Mouse (Mus musculus) macrophage (primary cell): Measurements from ENCODE around the gene Fdx1l. TPM values are rescaled to one million over a fixed set of nuclear protein-coding genes. Genes with fewer than 3 reads are reported as not detected.
A peak's percentile ranks its signal among the peaks of the same experiment; 100 is the strongest.

Source experiments
- H3K27ac ChIP-seq: fragments of 350-480 bp; formaldehyde crosslinking; 2 replicates; pipeline ENCODE4 v1.9.0; 2021
- H3K36me3 ChIP-seq: fragments of 350-480 bp; formaldehyde crosslinking; 2 replicates; pipeline ENCODE4 v1.9.0; 2021; ENCODE audit errors: inconsistent target
- H3K4me3 ChIP-seq: fragments of 350-480 bp; formaldehyde crosslinking; 2 replicates; pipeline ENCODE4 v1.9.0; 2021; ENCODE audit errors: inconsistent target
- H3K79me2 ChIP-seq: fragments of 350-480 bp; formaldehyde crosslinking; 2 replicates; pipeline ENCODE4 v1.9.0; 2021; ENCODE audit errors: inconsistent target
- WGBS: methylation state at CpG from one replicate; pipeline ENCODE4 v1.1.7; 2026; ENCODE audit warnings: inconsistent platforms; ENCODE audit not compliant: missing documents; 5-methylcytosine and 5-hydroxymethylcytosine counted together
- polyA plus RNA-seq: library from polyadenylated mRNA; stranded (reverse); fragments of 250-400 nt; gene quantifications from 3 replicates; pipeline ENCODE4 v1.2.4, GENCODE M21; 2018; ENCODE audit warnings: inconsistent platforms
- total RNA-seq, 78 experiments: library from RNA; depleted of rRNA; stranded (reverse); fragments of 250-400 nt; gene quantifications; 1 replicate in 9 of 78; 2 replicates in 24 of 78; 3 replicates in 43 of 78; 4 replicates in 2 of 78; pipeline ENCODE4 v1.2.4; 2018; ENCODE audit warnings: inconsistent platforms in 56 of 78

Fdx1l gene
- total RNA-seq (2018; cell fraction: chromatin; rRNA removed), result 10 to 100 TPM in 25 of 26 experiments, 1 to 10 TPM in 1; 9.8 to 76.5 (median 25.1) TPM
- total RNA-seq (2018; cell fraction: cytosol; rRNA removed), result 10 to 100 TPM; 25.8 to 54.0 (median 42.0) TPM
- total RNA-seq (2018; cell fraction: nucleus; rRNA removed), result 10 to 100 TPM; 19.0 to 53.9 (median 31.2) TPM
- 22.6 to 65.1 TPM (median 36.6 TPM) in 3 replicates for polyA plus RNA-seq

DNA sequence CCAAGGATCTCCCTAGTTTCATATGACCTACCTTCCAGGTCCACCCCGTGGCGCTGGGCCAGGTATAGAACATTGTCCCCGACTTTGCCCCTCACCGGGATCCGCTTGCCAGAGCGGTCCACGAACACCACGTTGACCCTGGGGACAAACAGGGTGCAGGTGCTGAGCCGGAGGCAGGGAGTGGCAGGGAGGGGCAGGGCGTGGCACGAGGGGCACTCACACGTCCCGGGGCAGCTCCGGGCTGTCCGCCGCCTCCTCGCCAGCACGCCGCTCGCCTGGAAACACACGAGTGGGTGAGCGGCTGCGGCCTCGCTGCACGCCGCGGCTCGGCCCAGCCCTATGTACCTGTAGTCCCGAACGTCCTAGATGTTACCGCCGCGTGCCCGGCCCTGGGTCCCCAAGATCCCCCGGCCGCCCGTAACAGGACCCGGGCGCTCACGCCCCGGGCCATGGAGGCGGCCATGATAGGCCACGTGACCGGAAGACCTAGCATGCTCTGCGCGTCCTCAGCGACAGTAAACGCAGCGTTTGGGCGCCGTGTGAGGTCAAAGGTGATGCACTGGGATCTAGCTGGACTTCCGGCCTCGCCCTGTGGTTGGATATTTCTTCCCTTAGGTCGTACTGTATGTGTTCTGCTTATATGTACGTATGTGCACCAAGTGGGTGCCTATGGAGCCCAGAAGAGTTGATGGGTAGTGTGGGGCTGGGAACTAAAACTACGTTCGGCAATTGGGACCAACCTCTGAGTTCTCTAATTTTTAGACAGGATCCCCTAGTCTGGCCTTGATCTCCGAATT lies at the start of gene Fdx1l, which contains the start of gene Gm49373:
Fdx1l (minus strand) TSS at position 571 of the 797 bp plus-strand sequence.
Gm49373 (minus strand) TSS at position 53 of the 797 bp plus-strand sequence.
- peak within 1 kb of the TSS; percentile 45 for H3K27ac ChIP-seq
- under 1% methylated on average over 56 of the region's 58 CpGs for WGBS
- H3K4me3 ChIP-seq, result peak within 1 kb of the TSS; percentile 84
- H3K79me2 ChIP-seq, result peaks cover 30% of the 10 kb centered on the region
- peaks cover 26% of the 10 kb centered on the region for H3K36me3 ChIP-seq

DNA sequence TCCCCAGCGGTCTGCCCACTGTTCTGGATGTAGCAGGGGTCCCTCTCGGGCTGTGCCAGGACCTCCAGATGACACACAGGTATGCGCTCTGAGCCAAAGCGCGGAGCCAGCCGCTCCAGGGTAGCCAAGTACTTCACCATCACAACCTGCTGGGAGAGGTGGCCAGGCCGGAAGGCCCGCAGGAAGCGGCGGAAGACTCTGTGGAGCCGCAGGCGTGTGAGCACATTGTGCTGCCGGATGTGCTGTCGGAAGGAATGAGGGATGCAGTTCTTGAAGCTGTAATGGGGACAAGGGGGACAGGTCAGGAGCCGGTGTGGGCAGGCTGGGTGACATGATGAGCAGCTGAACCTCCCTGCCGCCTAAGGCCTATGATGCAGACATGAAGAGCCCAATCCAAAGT lies 48.1 kb upstream of the Fdx1l start:
- Histone ChIP-seq H3K27ac (no peak overlapping the region), H3K36me3 (peaks cover 68% of the 10 kb centered on the region)
- 98% methylated on average over 16 of the region's 16 CpGs for WGBS

DNA sequence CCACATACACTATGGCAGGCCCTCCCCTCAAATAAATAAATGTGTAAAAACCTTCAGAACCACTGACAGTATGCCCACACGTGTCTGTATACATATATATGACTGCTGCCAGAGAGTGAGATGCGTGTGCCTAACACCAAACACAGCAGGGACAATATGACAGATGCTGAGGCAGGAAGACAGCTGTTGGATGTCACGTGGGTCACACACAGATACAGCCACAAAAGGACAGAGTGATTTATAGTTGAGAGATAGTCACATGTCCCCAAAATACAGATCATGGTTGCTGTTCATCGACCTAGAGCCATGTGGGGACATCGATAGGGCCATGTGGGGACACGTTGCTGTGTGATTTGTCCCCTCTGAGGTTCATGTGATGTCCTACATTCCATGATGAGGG lies 43.7 kb upstream of the Fdx1l start:
- Histone ChIP-seq H3K79me2 (no peaks in the 10 kb centered on the region), H3K36me3 (peaks cover 76% of the 10 kb centered on the region), H3K27ac (no peak overlapping the region), H3K4me3 (no peak overlapping the region)
- 83% methylated on average over 6 of the region's 6 CpGs for WGBS

More for the DNA sequence above, 48.1 kb upstream of the Fdx1l start:
- no peaks in the 10 kb centered on the region for H3K79me2 ChIP-seq
- H3K4me3 ChIP-seq, result no peak overlapping the region

DNA sequence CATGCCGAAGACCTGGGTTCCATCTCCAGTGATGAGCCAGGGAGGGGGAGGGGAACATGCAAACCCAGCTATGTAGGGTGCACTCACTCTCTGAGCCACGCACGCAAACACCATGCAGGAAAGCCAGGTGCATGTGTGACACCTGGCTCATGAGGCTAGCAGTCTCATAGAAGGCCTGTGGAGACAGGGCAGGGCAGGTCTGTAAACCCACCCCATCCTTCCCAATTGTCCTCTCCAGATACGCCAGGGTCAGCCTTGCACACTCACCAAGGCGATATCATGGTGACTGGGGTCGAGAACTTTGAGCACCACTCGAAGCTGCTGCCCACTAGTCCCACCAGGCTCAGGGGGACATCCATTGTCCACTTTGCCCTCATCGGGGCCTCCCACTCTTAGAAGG lies 41.7 kb upstream of the Fdx1l start:
- peaks cover 75% of the 10 kb centered on the region for H3K36me3 ChIP-seq
- no peaks in the 10 kb centered on the region for H3K79me2 ChIP-seq
- no peak overlapping the region for H3K27ac ChIP-seq
- 90% methylated on average over 8 of the region's 8 CpGs for WGBS
- H3K4me3 ChIP-seq, result no peak overlapping the region

DNA sequence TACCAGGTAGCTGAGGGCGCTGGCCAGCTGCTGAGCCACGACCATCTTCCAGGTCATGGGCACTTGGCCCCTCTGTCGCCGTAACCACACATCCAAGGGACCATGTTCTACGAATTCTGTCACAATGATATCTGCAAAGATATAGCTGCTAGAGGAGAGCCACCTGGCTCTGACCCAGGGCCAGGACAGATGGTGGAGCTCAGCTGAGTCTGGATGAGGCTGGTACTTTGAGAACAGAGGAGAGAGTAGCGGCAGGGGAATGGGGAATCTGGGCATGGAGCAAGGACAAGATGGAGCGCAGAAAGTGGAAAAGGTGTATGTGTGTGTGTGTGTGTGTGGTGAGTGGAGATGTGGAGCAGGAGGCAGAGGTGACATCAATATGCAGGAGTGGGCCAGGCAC lies 40.8 kb upstream of the Fdx1l start:
- no peak overlapping the region for H3K27ac ChIP-seq
- no peak overlapping the region for H3K4me3 ChIP-seq
- peaks cover 78% of the 10 kb centered on the region for H3K36me3 ChIP-seq
- 95% methylated on average over 7 of the region's 7 CpGs for WGBS
- H3K79me2 ChIP-seq, result no peaks in the 10 kb centered on the region

DNA sequence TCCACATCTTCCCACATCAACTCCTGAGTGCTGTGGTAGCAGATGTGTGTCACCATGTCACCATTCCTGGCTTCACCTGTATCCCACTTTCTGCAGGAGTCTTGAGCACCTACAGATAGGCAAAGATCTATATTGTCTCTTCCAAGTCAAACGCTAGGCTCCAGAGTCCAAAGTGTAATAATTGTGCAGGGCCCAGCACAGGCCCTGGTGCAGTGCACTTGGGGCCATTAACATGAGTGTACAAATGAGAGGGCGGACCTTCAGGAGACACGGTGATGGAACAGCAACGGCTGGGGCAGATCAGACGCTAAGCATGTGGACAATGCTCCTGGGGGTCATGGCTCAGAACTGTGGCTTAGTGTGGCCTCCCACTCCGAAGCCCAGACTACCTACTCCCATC lies 40.3 kb upstream of the Fdx1l start:
- no peaks in the 10 kb centered on the region for H3K79me2 ChIP-seq
- H3K4me3 ChIP-seq, result no peak overlapping the region
- peaks cover 82% of the 10 kb centered on the region for H3K36me3 ChIP-seq
- no peak overlapping the region for H3K27ac ChIP-seq
- 100% methylated on average over 6 of the region's 6 CpGs for WGBS

DNA sequence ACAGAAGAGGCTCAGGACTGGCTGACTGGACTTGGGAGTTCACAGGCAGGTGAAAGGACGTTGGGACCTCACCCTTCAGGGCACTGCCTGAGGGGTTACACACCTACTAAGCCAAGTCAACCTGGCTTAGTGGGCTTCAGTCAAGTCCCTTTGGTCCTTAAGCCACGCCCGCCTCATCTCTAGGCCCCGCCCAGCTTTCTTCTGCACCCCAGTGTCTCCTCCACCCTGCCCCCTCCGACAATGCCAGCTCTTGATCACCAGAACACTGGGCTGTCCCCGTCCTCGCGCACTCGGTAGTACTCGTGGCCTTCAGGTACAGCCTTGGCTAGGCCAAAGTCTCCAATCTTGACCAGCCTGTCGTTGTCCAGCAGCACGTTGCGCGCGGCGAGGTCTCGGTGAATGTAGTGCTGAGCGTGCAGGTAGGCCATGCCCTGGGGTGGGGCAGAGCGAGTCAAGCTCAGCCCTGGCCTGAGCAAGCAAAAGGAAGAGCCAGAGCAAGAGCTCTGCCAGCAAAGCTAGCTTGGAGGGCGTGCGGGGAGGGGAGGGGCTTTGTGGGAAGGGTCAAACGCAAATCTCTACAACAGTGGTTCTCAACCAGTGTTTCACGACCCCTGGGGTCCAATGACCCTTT lies 34.3 kb upstream of the Fdx1l start:
- Histone ChIP-seq H3K4me3 (no peak overlapping the region), H3K27ac (no peak overlapping the region), H3K79me2 (no peaks in the 10 kb centered on the region), H3K36me3 (peaks cover 78% of the 10 kb centered on the region)
- 95% methylated on average over 23 of the region's 23 CpGs for WGBS

DNA sequence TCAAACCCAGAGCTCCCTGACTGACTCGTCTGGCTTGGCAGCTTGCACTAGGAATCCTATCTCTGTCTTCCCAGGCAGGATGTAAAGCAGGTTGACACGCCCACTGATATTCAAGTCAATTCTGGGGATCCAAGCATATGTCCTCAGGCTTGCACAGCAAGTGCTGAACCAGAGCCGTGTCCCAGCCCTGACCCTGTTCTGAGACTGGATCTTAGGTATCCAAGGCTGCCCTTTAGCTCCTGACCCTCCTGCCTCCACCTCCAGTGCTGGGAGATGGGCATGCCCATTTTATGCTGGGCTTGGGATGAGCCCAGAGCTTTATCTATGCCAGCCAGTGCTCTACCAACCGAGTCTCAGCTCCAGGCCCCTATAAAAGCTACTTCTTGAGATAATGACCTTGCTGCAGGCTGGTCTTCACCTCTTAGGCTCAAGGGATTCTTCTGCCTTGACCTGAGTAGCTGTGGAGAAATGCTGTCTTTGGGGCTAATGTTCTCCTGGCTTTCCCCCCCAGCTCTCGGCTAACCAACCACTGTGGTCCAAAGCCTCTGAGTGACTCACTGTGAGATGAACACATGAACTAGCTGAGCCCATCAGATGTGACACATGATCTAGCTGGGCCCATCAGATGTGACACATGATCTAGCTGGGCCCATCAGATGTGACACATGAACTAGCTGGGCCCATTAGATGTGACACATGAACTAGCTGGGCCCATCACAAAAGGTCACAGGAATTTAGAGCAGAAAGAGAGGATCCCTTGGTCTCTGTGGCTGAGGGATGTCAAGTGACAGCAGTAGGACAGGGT lies 32.5 kb upstream of the Fdx1l start:
- 88% methylated on average over 5 of the region's 5 CpGs for WGBS
- Histone ChIP-seq H3K36me3 (peaks cover 68% of the 10 kb centered on the region), H3K27ac (no peak overlapping the region), H3K4me3 (no peak overlapping the region), H3K79me2 (no peaks in the 10 kb centered on the region)

DNA sequence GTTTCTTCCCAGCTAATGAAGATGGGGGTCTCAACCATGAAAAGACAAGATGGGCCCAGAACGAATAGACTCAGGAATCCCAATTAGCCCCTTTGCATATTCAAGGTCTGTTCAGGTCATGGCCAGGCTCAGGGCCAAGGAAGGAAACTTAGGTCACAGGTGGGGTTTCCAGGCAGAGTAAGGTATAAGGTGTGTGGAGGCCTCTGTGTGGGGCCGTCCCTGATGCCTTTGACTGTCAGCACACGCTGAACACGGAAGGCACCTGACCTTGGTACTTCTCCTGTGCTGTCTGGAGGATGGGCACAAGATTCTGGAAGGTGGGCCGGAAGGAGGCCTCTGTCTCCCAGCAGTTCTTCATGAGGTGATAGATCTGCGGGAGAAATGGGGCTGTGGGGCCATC lies 31.4 kb upstream of the Fdx1l start:
- H3K4me3 ChIP-seq, result no peak overlapping the region
- no peak overlapping the region for H3K27ac ChIP-seq
- peaks cover 56% of the 10 kb centered on the region for H3K36me3 ChIP-seq
- H3K79me2 ChIP-seq, result no peaks in the 10 kb centered on the region
- WGBS, result 90% methylated on average over 6 of the region's 6 CpGs

DNA sequence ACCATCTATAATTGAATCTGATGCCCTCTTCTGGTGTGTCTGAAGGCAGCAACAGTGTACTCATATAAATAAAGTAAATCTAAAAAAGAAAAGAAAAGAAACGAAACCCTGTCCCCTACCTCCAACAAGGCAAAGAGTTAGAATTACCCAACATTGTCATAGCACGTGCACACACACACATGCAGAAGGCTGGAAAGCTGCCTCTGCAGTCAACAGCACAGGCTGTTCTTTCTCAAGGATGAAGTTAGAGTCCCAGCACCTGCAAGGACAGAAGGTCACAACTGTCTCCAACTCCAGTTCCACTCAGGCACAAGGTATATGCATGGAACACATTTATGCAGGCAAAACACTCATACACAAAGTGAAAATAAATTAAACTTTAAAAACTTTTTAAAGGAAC lies 28.7 kb upstream of the Fdx1l start:
- Histone ChIP-seq H3K79me2 (no peaks in the 10 kb centered on the region), H3K27ac (no peak overlapping the region), H3K4me3 (no peak overlapping the region), H3K36me3 (peaks cover 31% of the 10 kb centered on the region)
- 100% methylated on average over 2 of the region's 2 CpGs for WGBS

DNA sequence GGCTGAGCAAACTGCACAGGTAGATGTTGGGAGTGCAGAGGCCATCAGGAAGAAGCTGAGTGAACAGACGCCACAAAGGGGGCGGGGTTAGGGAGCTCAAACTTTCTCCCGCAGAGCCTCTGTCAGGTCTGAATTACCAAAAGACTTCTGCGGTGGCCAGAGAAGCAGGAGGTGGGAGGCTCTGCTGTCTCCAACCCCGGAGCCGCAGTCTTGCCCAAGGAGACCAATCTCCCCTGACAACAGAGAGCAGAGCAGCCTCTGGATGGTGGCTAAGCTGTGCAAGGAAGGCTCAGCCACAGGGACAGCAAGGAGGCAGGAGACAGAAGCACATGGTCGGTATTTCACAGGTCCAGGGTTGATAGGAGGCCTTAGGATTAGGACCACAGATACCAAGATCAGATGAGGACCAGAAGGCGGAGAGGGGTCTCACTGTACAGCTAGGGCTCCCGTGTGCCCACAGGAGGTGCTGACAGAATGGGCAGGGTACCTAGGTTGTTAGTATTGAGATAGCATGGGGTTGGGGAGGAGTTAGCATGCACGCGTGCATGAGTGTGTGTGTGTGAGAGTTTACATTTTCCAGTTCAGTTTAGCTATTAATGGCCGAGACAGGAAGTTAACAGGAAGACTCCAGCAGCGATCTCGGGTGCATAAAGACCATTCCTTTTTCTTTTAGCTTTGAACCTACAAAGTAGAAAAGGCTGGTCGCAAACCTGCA lies 27.2 kb upstream of the Fdx1l start:
- Histone ChIP-seq H3K36me3 (peaks cover 16% of the 10 kb centered on the region), H3K79me2 (no peaks in the 10 kb centered on the region), H3K4me3 (no peak overlapping the region), H3K27ac (0 out of 2 replicates have a peak overlapping the region, but pooled peaks have one; percentile 5)
- 17% methylated on average over 15 of the region's 15 CpGs for WGBS

DNA sequence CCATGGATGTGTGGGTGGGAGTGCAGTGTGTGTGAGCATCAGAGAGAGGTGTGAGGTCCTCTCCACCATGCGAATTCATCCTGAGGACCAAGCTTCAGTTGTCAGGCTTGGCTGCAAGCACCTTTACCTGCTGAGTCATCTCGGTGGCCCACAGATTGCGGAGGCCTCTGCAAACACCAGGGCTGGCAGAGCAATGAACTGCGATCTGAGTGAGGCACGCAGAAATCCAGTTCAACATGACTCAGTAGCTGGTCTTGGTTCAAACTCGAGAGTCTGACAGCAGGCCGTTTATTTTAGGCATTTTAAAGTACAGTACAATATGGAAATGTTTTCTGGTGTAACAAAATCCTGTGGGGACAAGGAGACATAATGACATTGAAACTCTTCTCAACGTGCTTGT lies 24.4 kb upstream of the Fdx1l start:
- 68% methylated on average over 8 of the region's 8 CpGs for WGBS
- Histone ChIP-seq H3K27ac (no peak overlapping the region), H3K4me3 (no peak overlapping the region), H3K79me2 (no peaks in the 10 kb centered on the region), H3K36me3 (no peaks in the 10 kb centered on the region)

DNA sequence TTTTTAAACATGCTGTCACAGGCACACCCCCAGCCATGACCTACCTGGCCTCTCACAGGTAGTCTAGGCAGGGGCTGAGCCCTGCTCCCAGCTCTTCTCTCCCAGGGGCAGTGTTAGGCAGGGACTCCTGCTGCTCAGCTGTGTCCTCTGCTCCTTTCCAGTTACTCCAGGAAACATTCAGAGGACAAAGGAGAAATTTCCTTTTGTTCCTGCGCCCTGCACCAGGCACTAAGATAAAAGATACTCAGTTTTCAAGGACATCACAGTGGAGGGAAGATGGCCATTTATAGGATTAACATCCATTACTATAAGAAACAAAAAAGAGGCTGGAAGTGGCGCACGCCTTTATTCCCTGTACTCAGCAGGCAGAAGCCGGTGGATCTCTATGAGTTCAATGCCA lies 22.5 kb upstream of the Fdx1l start:
- Histone ChIP-seq H3K79me2 (peaks cover 8% of the 10 kb centered on the region), H3K4me3 (no peak overlapping the region), H3K27ac (no peak overlapping the region), H3K36me3 (no peaks in the 10 kb centered on the region)
- 94% methylated on average over 4 of the region's 4 CpGs for WGBS

DNA sequence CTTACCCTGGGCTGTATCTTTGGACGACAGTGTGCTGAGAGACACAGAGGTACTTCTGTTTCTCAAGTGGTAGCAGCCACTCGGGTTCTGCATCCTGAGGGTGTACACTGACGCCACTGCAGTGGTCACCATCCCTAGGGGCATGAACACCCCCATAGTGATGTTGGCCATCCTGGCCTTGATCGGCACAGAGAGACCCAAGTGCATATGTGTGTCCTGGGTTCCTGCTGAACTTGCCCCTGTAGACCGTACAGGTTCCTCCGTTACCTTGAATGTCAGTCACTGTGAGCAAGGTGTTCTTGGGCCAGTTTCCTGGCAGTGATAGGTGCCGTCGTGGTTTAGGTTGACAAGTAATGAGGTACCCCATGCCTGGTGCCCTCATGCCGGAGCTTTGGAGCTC lies 20.0 kb upstream of the Fdx1l start:
- Histone ChIP-seq H3K27ac (no peak overlapping the region), H3K4me3 (no peak overlapping the region), H3K79me2 (peaks cover 33% of the 10 kb centered on the region), H3K36me3 (0 out of 2 replicates have a peak, but pooled peaks cover 12% of the 10 kb centered on the region)
- 93% methylated on average over 9 of the region's 9 CpGs for WGBS
